Mouse (Mus musculus) lung, embryonic 14.5 days (tissue): ENCODE measurements around the gene A730015C16Rik. TPM values are rescaled to one million over a fixed set of nuclear protein-coding genes. Genes with fewer than 3 reads are reported as not detected.
A peak's percentile ranks its signal among the peaks of the same experiment; 100 is the strongest.

Experiments used
- ATAC-seq: fragments of 200-750 bp; cut with Nextera tagmentation; 2 replicates; pipeline ENCODE4 v1.8.0; 2017; ENCODE audit warnings: mild to moderate bottlenecking, moderate TSS enrichment, moderate library complexity; ENCODE audit not compliant: insufficient read depth
- DNase-seq: peaks from one replicate; pipeline ENCODE4 v3.0.0-alpha.2; 2015
- H3K27ac ChIP-seq: fragments of 300-500 bp; sonication (generic); 2 replicates; pipeline ENCODE4 v1.5.1; 2014; ENCODE audit warnings: low read depth, mild to moderate bottlenecking, moderate library complexity
- H3K27me3 ChIP-seq: fragments of 300-500 bp; sonication (generic); 2 replicates; pipeline ENCODE4 v1.6.1; 2014; ENCODE audit warnings: low read length, control low read depth; ENCODE audit not compliant: insufficient read depth
- H3K36me3 ChIP-seq: fragments of 300-500 bp; sonication (generic); 2 replicates; pipeline ENCODE4 v1.6.1; 2014; ENCODE audit warnings: control low read depth; ENCODE audit not compliant: insufficient read depth
- H3K4me1 ChIP-seq: fragments of 300-500 bp; sonication (generic); 2 replicates; pipeline ENCODE4 v1.6.1; 2014; ENCODE audit warnings: antibody characterized with exemption, control low read depth; ENCODE audit not compliant: insufficient read depth
- H3K4me2 ChIP-seq: fragments of 300-500 bp; sonication (generic); 2 replicates; pipeline ENCODE4 v1.6.1; 2014; ENCODE audit warnings: mild to moderate bottlenecking
- H3K4me3 ChIP-seq: fragments of 300-500 bp; sonication (generic); 2 replicates; pipeline ENCODE4 v1.5.1; 2014; ENCODE audit warnings: low read depth, low read length
- H3K9ac ChIP-seq: fragments of 300-500 bp; sonication (generic); 2 replicates; pipeline ENCODE4 v1.6.1; 2014
- H3K9me3 ChIP-seq: fragments of 300-500 bp; sonication (generic); 2 replicates; pipeline ENCODE4 v1.6.1; 2016; ENCODE audit warnings: low read depth, low read length, control low read depth
- CTCF ChIP-seq: IDR thresholded peaks from 2 replicates; pipeline ENCODE4 v1.5.1; 2016; ENCODE audit warnings: antibody characterized with exemption, low read depth
- WGBS: fragments of 180-500 bp; shearing (Covaris S2); extraction: QIAGEN DNeasy Blood & Tissue Kit; methylation state at CpG from one replicate; pipeline ENCODE4 v1.1.7; 2014; 5-methylcytosine and 5-hydroxymethylcytosine counted together
- polyA plus RNA-seq: library from polyadenylated mRNA; unstranded; fragments of >200 nt; fragmentation: Nextera tagmentation; extraction: Ambion mirVana; gene quantifications from 2 replicates; pipeline ENCODE4 v1.2.1, GENCODE M21; 2014

A730015C16Rik gene
- 1.2 and 1.3 TPM in 2 replicates for polyA plus RNA-seq

- peak within 1 kb of the TSS; percentile 83 for H3K4me3 ChIP-seq
- WGBS: 5% methylated on average over 20 of the region's 20 CpGs
- H3K4me1 ChIP-seq: peaks cover 17% of the 10 kb centered on the region
- H3K9me3 ChIP-seq: no peaks in the 10 kb centered on the region
- DNase-seq: no peak
- ATAC-seq: no peak
- H3K36me3 ChIP-seq: peaks cover 23% of the 10 kb centered on the region
- peak within 1 kb of the TSS; percentile 81 for H3K9ac ChIP-seq
- peak within 1 kb of the TSS; percentile 95 for H3K27ac ChIP-seq
- no peaks in the 10 kb centered on the region for H3K27me3 ChIP-seq
- TF ChIP-seq CTCF: no peak
- H3K4me2 ChIP-seq: peak within 1 kb of the TSS; percentile 93
These were observed at the start of gene A730015C16Rik for GRCm38 (mm10) chr4:108848505-108848848. TSS of gene A730015C16Rik (minus strand) at chr4:108848619.

- ATAC-seq: no peak
- Histone ChIP-seq H3K9me3 (no peaks in the 10 kb centered on the region), H3K4me3 (no peak overlapping the region), H3K27me3 (no peaks in the 10 kb centered on the region), H3K36me3 (no peaks in the 10 kb centered on the region), H3K9ac (no peak overlapping the region), H3K4me2 (no peak overlapping the region), H3K27ac (no peak overlapping the region), H3K4me1 (no peaks in the 10 kb centered on the region)
- TF ChIP-seq CTCF: no peak
- DNase-seq: no peak
- WGBS: 81% methylated on average over 6 of the region's 6 CpGs
These were observed 42.5 kb upstream of the A730015C16Rik start for GRCm38 (mm10) chr4:108890876-108891275.

GRCm38 (mm10) chr4:108887456-108887855 lies 39.0 kb upstream of the A730015C16Rik start:
- no peak for TF ChIP-seq CTCF
- no peak overlapping the region for H3K27ac ChIP-seq
- 56% methylated on average over 4 of the region's 4 CpGs for WGBS
- no peak overlapping the region for H3K4me2 ChIP-seq
- H3K4me3 ChIP-seq: no peak overlapping the region
- no peaks in the 10 kb centered on the region for H3K4me1 ChIP-seq
- H3K27me3 ChIP-seq: no peaks in the 10 kb centered on the region
- no peak for DNase-seq
- H3K36me3 ChIP-seq: no peaks in the 10 kb centered on the region
- H3K9me3 ChIP-seq: no peaks in the 10 kb centered on the region
- no peak for ATAC-seq
- H3K9ac ChIP-seq: no peak overlapping the region

GRCm38 (mm10) chr4:108883815-108884214 lies 35.4 kb upstream of the A730015C16Rik start:
- H3K9me3 ChIP-seq: no peaks in the 10 kb centered on the region
- H3K27me3 ChIP-seq: 0 out of 2 replicates have a peak, but pooled peaks cover 3% of the 10 kb centered on the region
- no peak overlapping the region for H3K4me3 ChIP-seq
- H3K4me1 ChIP-seq: no peaks in the 10 kb centered on the region
- no peaks in the 10 kb centered on the region for H3K36me3 ChIP-seq
- TF ChIP-seq CTCF: no peak
- ATAC-seq (no peak), DNase-seq (no peak)
- H3K4me2 ChIP-seq: no peak overlapping the region
- 43% methylated on average over 13 of the region's 13 CpGs for WGBS
- no peak overlapping the region for H3K9ac ChIP-seq
- no peak overlapping the region for H3K27ac ChIP-seq

GRCm38 (mm10) chr4:108878963-108879822 lies 30.8 kb upstream of the A730015C16Rik start, which contains the start of gene Rab3b:
TSS of gene Rab3b (plus strand) at chr4:108879063.
- H3K4me3 ChIP-seq: peak within 1 kb of the TSS; percentile 53
- ATAC-seq: peak; percentile 92
- under 1% methylated on average over 46 of the region's 46 CpGs for WGBS
- no peaks in the 10 kb centered on the region for H3K9me3 ChIP-seq
- peak within 1 kb of the TSS; percentile 99 for H3K4me2 ChIP-seq
- no peak for TF ChIP-seq CTCF
- H3K36me3 ChIP-seq: no peaks in the 10 kb centered on the region
- H3K27ac ChIP-seq: no peak within 1 kb of the TSS
- 0 out of 2 replicates have a peak, but pooled peaks cover 3% of the 10 kb centered on the region for H3K27me3 ChIP-seq
- H3K4me1 ChIP-seq: no peaks in the 10 kb centered on the region
- peak within 1 kb of the TSS; percentile 51 for H3K9ac ChIP-seq
- DNase-seq: peak; percentile 84

GRCm38 (mm10) chr4:108877901-108878300 lies 29.5 kb upstream of the A730015C16Rik start:
- H3K4me3 ChIP-seq: no peak overlapping the region
- ATAC-seq: no peak

GRCm38 (mm10) chr4:108873746-108874145 lies 25.3 kb upstream of the A730015C16Rik start:
- ATAC-seq (no peak), DNase-seq (no peak)
- H3K36me3 ChIP-seq: no peaks in the 10 kb centered on the region
- H3K4me2 ChIP-seq: no peak overlapping the region
- H3K9ac ChIP-seq: no peak overlapping the region
- no peaks in the 10 kb centered on the region for H3K27me3 ChIP-seq
- H3K27ac ChIP-seq: no peak overlapping the region
- no peak for TF ChIP-seq CTCF
- no peaks in the 10 kb centered on the region for H3K4me1 ChIP-seq
- no peak overlapping the region for H3K4me3 ChIP-seq
- WGBS: 83% methylated on average over 5 of the region's 5 CpGs
- H3K9me3 ChIP-seq: no peaks in the 10 kb centered on the region

More at GRCm38 (mm10) chr4:108877901-108878300, 29.5 kb upstream of the A730015C16Rik start:
- no peaks in the 10 kb centered on the region for H3K4me1 ChIP-seq
- H3K4me2 ChIP-seq: no peak overlapping the region
- H3K9me3 ChIP-seq: no peaks in the 10 kb centered on the region
- no peak overlapping the region for H3K9ac ChIP-seq
- 68% methylated on average over 6 of the region's 6 CpGs for WGBS
- H3K27ac ChIP-seq: no peak overlapping the region
- H3K36me3 ChIP-seq: no peaks in the 10 kb centered on the region
- no peak for DNase-seq
- no peak for TF ChIP-seq CTCF
- 0 out of 2 replicates have a peak, but pooled peaks cover 3% of the 10 kb centered on the region for H3K27me3 ChIP-seq
